Mouse (Mus musculus): ENCODE results near the gene Gm20605. TPM values are rescaled to one million over a fixed set of nuclear protein-coding genes. Genes with fewer than 3 reads are reported as not detected.

The Gm20605 gene
- total and polyA plus RNA-seq, 3 experiments = 1.1 to 9.0 (median 1.1) TPM

GRCm38 (mm10) chr5:137671443-137672240 is 42.7 kb downstream of the Gm20605 start (continued):
- TF ChIP-seq MEF2A (IDR thresholded peaks at IDR 0.05; ENCODE audit: borderline replicate concordance, low read depth, low read length) = peak; percentile 51; the same call in 1 of the 2 replicates
- no peak for TF ChIP-seq ZMIZ1 (IDR thresholded peaks at IDR 0.05; ENCODE audit: low read depth, low read length)
- no peak for TF ChIP-seq MYC (IDR thresholded peaks at IDR 0.05; ENCODE audit: low read depth, low read length)
- TF ChIP-seq SMC3 (IDR thresholded peaks at IDR 0.05; ENCODE audit: low read depth, low read length) = 0 out of 2 replicates have a peak, but pooled peaks have one; percentile 3
- no peak for TF ChIP-seq NELFE (IDR thresholded peaks at IDR 0.05; ENCODE audit: low read depth, low read length)
- TF ChIP-seq ELF1 (IDR thresholded peaks at IDR 0.05; ENCODE audit: low read depth, low read length) = no peak
- TF ChIP-seq UBTF (IDR thresholded peaks at IDR 0.05; ENCODE audit: low read depth, low read length) = no peak
- TF ChIP-seq IRF4 (IDR thresholded peaks at IDR 0.05; ENCODE audit: low read depth, low read length) = peak; percentile 72; the same call in 1 of the 2 replicates
- peak; percentile 2 for TF ChIP-seq RAD21 (IDR thresholded peaks at IDR 0.05; ENCODE audit: low read depth, low read length)
- TF ChIP-seq RCOR1 (conservative IDR thresholded peaks at IDR 0.05; ENCODE audit: low read depth, low read length) = 0 out of 2 replicates have a peak, but pooled peaks have one; percentile 23

- in situ Hi-C loops (cut with MboI; ENCODE audit: low pct_ligation_motif_present, low pct_unique_long_range_greater_than_20kb, low sequenced_read_pairs) = no loop called here
These were observed 43.4 kb downstream of the Gm20605 start for GRCm38 (mm10) chr5:137672361-137672760.

GRCm38 (mm10) chr5:137673015-137673414 is 44.0 kb downstream of the Gm20605 start:
- Histone ChIP-seq H3K79me2 (replicated peaks; ENCODE audit: control insufficient read depth, extremely low read depth, insufficient read depth, poor library complexity, severe bottlenecking) (no peaks in the 10 kb centered on the region), H3K9me3 (replicated peaks; ENCODE audit: low read length) (no peaks in the 10 kb centered on the region), H3K27me3 (replicated peaks) (no peaks in the 10 kb centered on the region), H3K4me2 (ENCODE audit: insufficient read depth, low read depth, poor library complexity, severe bottlenecking) (no peak overlapping the region), H3K4me1 (ENCODE audit: control insufficient read depth in 1 of 2, insufficient read depth in 2 of 2) (peaks cover 18 to 35% of the 10 kb centered on the region in 2 experiments), H3K9ac (ENCODE audit: insufficient read depth, low read depth) (no peak overlapping the region), H3K36me3 (replicated peaks in 1 of 2; ENCODE audit: control insufficient read depth in 1 of 2, insufficient read depth in 1 of 2, low read length in 1 of 2) (peaks cover 0 to 42% of the 10 kb centered on the region in 2 experiments), H3K4me3 (replicated peaks in 1 of 3; ENCODE audit: low read depth in 2 of 3, low read length in 2 of 3, poor library complexity in 1 of 3) (no peak overlapping the region), H3K27ac (ENCODE audit: insufficient read depth, low read depth) (no peak overlapping the region)
- in situ Hi-C loops (cut with MboI; ENCODE audit: low pct_ligation_motif_present, low pct_unique_long_range_greater_than_20kb, low sequenced_read_pairs) = no loop called here
- dilution Hi-C loops (cut with MboI; ENCODE audit: extremely low pct_ligation_motif_present, extremely low pct_unique_long_range_greater_than_20kb, low sequenced_read_pairs) = no loop called here
- TF ChIP-seq MAZ (IDR thresholded peaks at IDR 0.05; ENCODE audit: low read depth, low read length) = no peak
- TF ChIP-seq CTCF (conservative IDR thresholded peaks at IDR 0.05 in 1 of 2, IDR thresholded peaks at IDR 0.05 in 1 of 2; ENCODE audit: low read depth in 2 of 2, low read length in 2 of 2) = no peak
- no peak for TF ChIP-seq POLR2A (IDR thresholded peaks at IDR 0.05; ENCODE audit: low read depth, low read length)
- no peak for TF ChIP-seq E2F4 (IDR thresholded peaks at IDR 0.05; ENCODE audit: insufficient replicate concordance, low read depth, low read length)
- no peak for TF ChIP-seq MEF2A (IDR thresholded peaks at IDR 0.05; ENCODE audit: borderline replicate concordance, low read depth, low read length)
- no peak for TF ChIP-seq JUN (IDR thresholded peaks at IDR 0.05; ENCODE audit: insufficient read depth, low read depth, low read length)
- no peak for DNase-seq (ENCODE audit: extremely low read depth)

More at GRCm38 (mm10) chr5:137672361-137672760, 43.4 kb downstream of the Gm20605 start:
- Histone ChIP-seq H3K27ac (ENCODE audit: insufficient read depth, low read depth) (no peak overlapping the region; the same call in 1 of the 2 replicates), H3K27me3 (replicated peaks) (no peaks in the 10 kb centered on the region), H3K4me3 (replicated peaks in 1 of 3; ENCODE audit: low read depth in 2 of 3, low read length in 2 of 3, poor library complexity in 1 of 3) (no peak overlapping the region), H3K4me2 (ENCODE audit: insufficient read depth, low read depth, poor library complexity, severe bottlenecking) (peak overlapping the region; percentile 72; the same call in 1 of the 2 replicates), H3K79me2 (replicated peaks; ENCODE audit: control insufficient read depth, extremely low read depth, insufficient read depth, poor library complexity, severe bottlenecking) (no peaks in the 10 kb centered on the region), H3K9ac (ENCODE audit: insufficient read depth, low read depth) (no peak overlapping the region), H3K36me3 (replicated peaks in 1 of 2; ENCODE audit: control insufficient read depth in 1 of 2, insufficient read depth in 1 of 2, low read length in 1 of 2) (peaks cover 2 to 40% of the 10 kb centered on the region in 2 experiments), H3K4me1 (ENCODE audit: control insufficient read depth in 1 of 2, insufficient read depth in 2 of 2) (peaks cover 18 to 35% of the 10 kb centered on the region in 2 experiments), H3K9me3 (replicated peaks; ENCODE audit: low read length) (no peaks in the 10 kb centered on the region)
- no peak for TF ChIP-seq USF1 (IDR thresholded peaks at IDR 0.05; ENCODE audit: low read depth, low read length)
- TF ChIP-seq JUN (IDR thresholded peaks at IDR 0.05; ENCODE audit: insufficient read depth, low read depth, low read length) = no peak
- dilution Hi-C loops (cut with MboI; ENCODE audit: extremely low pct_ligation_motif_present, extremely low pct_unique_long_range_greater_than_20kb, low sequenced_read_pairs) = no loop called here
- no peak for DNase-seq (ENCODE audit: extremely low read depth)

Measured in CH12.LX (cell line).